Mouse (Mus musculus): Measurements from ENCODE around the gene Klhl31.

Klhl31 gene

DNA sequence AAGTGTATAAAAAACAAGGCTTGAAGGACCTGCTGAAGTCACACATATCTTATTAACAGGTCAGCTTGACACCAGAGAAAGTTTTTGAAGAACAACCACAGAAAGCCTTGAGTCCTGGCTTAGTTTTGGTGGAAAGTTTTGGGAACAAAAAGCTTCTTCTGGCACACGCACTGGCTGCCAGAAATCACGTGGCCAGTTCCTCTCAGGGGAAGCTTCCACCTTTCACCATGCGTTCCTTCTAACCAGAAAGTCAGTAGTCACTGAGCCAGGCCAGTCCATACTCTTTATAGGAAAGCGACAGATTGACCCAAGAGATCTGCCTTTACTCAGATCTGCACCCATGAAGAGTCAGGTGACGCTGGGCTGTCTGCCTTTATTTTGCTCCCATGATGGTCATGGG, 12.1 kb upstream of the Klhl31 start:
- no peak for DNase-seq

- DNase-seq: no peak
These were observed 7.6 kb upstream of the Klhl31 start for GRCm38 (mm10) chr9:77628676-77629075.

DNA sequence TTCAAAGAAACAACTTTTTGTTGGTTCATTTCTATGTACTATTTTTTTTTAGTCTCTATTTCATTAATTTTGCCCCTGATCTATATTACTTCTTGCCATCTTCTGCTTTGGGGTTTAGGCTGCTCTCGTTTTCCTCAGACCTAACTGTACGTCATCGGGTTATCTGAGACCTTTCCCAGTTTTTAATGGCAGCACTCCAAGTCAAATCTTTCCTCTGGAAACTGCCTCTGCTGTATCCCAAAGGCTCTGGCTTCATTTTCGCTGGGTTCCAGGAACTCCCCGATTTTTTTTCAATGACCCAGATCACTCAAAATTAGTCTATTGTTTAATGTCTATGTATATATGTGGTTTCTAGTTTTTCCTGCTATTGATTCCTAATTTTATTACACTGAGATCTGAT, 6.6 kb upstream of the Klhl31 start:
- no peak for DNase-seq

GRCm38 (mm10) chr9:77630764-77631163, 5.5 kb upstream of the Klhl31 start:
- DNase-seq: no peak

DNA sequence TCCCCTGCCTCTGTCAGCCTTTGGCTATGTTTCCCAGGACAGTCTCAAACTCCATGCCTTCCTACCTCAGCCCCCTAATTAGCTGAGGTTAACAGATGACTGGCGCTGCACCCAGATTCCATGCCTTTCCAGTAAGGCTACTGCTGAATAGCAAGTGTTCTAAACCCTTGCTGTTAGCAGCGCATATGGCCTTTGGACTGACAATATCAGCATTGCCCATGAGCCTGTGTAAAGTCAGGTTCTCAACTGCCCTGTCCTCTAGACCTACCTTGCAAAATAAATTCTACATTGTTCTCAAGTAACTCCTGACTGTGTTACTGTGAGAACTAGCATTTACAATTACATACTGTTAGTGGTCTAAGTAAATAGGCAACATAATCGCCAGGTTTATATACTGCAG, 3.9 kb upstream of the Klhl31 start:
- DNase-seq: no peak

GRCm38 (mm10) chr9:77636003-77636402, 297 bp upstream of the Klhl31 start:
- no peak for DNase-seq

GRCm38 (mm10) chr9:77637357-77637756, 1.1 kb downstream of the Klhl31 start:
- no peak for DNase-seq

- DNase-seq: no peak
These were observed 8.9 kb downstream of the Klhl31 start for GRCm38 (mm10) chr9:77645176-77645575.

DNA sequence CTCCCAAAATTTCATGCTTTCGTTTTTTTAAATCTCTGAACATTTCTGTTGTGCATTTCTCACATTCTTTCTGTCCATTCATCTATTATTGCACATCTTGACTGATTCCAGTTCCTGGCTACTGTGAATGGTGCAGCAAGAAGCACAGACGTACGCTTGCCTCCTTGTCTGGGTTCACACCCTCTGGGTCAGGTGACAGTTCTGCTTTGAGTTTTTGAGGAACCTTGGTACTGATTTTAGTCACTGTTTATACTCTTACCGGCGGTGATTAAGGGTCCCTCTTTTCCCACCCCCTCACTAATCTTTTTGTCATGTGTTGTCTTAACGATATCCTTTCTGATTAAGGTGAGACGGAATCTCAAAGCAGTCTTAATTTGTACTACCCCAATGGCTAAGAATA, 15.5 kb downstream of the Klhl31 start:
- no peak for DNase-seq

DNA sequence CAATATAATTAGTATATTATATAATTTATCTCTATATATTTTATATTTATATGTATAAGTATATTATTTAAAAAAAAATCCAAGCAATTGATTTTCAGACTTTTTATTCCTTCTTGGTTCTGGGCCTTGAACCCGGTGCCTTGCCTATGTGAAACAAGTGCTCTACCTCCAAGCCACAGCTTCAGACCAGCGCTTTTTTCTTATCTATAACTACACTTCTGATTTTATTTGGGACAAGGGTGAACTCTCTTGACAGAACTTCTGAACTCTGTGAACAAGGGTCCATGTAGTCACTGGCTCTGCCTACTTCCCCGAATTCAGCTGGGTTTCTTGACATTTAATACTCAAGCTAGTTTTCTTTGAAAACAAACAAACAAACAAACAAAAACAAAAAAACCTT, 17.6 kb downstream of the Klhl31 start:
- DNase-seq: no peak

- peak; percentile 42 for DNase-seq
These were observed 19.1 kb downstream of the Klhl31 start for GRCm38 (mm10) chr9:77655181-77655934.

DNA sequence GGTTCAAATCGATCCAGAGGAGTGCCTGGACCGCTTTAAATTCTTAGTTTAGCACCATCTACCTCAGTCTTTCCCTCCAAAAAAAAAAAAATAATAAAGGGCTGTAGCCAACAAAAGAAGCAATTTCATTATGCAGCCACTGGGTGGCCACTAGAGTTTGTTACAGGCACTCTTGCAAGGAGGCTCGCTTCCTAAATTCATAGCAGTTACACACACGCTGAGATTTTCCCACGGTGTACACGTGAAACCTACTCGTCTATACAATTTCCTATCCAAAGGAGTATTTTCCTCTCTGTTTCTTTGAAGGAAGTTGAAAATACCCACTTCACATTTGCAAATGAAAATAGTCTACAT, 19.6 kb downstream of the Klhl31 start:
- DNase-seq: peak; percentile 31

GRCm38 (mm10) chr9:77662917-77663316, 26.6 kb downstream of the Klhl31 start:
- no peak for DNase-seq

- no peak for DNase-seq
These were observed 33.8 kb downstream of the Klhl31 start for GRCm38 (mm10) chr9:77670095-77670494.

GRCm38 (mm10) chr9:77671004-77671403, 34.7 kb downstream of the Klhl31 start:
- DNase-seq: no peak

DNA sequence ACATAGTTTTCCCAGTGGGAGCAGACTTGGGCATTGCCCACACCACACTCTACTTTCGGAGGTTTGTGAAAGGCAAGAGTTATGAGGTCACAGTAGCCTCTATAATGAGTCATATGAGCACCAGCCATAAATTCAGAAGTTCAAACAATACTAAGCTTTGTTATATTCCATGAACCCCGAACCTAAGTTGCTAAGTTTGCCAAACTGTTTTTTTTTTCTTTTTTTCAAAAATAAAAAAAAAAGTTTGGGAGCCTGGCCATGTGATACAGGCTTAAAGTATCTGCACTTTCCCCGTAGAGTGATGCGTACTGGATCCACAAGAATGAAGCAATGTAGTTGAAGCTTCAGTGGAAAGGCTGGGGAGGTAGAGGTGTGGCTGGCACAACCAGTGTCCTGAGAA, 36.9 kb downstream of the Klhl31 start:
- no peak for DNase-seq

GRCm38 (mm10) chr9:77673986-77674385, 37.7 kb downstream of the Klhl31 start:
- DNase-seq: no peak

DNA sequence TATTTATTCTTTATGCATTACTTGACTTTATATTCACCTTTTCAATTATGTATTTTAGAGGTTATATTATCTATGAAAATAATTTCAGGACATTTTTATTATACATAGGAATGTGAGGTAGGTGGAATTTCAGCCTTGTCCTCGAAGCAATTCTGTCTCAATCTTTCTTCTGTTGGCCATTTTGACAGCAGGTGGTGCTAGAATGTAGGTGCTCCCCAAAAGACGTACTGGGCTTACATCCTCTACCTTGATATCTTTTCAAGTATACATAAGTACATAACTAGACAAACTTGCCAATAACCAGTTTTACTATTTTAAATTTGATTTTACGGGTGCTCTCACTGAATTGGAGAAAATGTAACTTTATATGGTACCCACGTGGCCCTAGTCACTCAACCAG, 48.6 kb downstream of the Klhl31 start:
- DNase-seq: no peak

DNA sequence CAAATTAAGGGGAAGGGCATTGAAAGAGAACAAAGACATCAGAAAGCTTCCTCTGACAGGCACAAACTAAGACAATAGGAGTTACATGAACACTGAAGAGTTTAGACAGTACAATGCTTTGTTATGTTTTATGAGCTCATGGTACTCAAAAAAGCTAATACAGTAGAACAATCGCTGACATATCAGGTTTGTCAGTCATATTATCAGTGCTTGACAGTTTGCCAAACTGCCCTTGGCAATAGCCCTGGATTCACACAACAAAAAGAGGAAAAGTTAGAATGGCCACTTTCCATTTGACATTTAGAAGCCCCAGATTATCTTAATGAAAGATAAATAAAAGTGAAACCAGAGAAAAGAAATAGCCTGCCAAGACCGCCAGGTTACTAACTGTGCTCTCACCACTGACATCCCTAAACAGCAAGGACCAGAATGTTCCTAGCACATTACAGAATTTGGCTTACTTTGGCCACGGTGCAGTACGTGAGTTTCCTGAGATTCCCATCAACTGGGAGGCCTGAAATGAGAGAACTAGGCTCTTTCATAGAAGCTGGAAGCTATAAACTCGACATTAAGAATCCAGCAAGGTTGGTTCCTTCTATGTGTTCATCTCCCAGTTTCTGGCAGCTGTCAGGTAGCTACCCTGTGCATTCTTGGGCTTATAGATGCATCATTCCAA, 49.7 kb downstream of the Klhl31 start:
- DNase-seq: no peak

DNA sequence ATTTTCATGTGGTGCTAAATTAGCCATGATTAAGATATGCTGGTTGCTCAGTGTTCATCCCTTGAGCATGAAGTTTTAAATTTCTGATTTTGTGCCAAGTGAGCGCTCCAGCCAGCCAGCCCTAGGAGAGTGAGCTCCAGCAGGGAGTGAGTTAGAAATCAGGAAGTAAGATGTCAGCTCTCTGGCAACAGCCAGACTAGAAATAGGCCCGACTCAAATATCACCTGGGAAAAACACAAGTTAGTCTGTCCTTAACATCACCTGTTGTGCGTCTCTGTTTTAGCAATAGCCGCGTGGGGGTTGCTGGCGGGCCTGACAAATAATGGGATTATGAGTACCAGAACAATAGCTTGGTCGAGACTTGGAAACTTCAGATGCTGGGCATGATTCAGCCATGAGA, 56.4 kb downstream of the Klhl31 start:
- DNase-seq: no peak

DNA sequence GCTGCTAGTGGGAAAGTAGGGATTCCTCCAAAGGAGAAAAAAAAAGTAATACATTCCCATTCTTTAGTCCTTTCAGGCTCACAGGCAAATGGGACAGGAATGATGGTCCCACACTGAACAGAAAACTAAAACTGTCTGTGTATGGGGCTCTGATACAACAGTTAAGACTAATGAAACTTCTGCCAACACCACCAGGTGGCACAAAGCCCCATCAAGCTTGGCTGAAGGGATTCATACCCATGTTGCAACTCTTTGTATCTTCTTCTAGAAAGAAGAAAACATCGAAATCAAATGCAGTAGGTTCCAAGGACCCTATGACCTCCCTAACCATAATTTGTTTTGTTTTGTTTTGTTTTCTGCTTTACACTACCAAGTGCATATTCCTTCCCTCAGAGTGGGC, 57.1 kb downstream of the Klhl31 start:
- no peak for DNase-seq

DNA sequence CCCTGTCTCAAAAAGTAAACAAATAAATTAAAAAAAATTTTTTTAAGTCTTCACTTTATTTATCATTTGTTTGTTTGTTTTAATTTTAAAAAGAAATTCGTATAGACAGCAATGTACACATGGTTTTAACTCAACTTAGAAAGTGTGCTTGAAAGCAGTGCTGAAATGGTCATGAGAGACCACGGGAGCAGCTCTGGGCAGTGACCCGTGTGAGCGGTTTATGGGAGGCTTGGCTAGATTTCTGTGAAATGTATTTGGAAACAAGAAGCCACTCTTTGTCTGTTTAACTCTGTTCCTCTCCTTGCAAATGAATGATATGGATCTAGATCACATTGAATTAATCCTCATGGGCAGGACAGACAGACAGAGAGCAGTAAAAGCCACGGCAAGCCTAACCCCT, 59.3 kb downstream of the Klhl31 start:
- DNase-seq: no peak

DNA sequence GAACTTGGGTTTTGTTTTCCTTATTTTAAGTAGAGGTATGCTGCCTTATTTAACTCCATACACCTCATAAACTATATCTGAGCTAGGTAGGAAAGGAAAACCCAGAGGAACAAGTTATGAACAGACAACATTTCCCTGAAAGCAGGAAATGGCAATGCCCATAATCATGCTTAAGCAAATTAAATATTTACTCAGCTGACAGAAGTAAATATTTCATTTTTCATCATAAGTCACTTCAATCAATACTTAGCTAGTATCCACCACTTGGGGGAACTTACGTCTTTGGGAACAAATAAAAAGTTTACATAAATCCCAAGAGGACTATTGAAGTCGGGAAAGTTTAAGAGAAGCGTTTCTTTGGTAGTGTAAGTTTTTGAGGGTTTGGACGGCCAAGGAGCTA, 67.2 kb downstream of the Klhl31 start:
- DNase-seq: no peak

DNA sequence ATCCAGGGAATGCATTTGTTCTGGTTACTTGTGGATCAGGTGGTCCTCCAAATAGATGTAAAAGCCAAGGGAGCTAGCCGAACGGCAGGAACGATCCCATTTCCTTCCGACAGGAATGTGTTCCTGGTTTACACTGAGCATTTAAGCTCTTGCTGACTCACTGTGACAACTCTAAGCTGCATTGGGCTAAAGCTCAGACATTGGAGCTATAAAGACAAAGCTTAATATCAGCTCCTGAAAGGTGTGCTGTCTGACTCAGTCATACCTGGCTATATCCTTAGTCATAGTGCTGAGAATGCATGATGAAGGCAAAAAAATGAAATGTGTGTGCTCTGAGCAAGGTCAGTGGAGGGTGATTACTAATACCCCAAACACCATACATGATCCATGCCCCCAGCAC, 67.8 kb downstream of the Klhl31 start:
- no peak for DNase-seq

DNA sequence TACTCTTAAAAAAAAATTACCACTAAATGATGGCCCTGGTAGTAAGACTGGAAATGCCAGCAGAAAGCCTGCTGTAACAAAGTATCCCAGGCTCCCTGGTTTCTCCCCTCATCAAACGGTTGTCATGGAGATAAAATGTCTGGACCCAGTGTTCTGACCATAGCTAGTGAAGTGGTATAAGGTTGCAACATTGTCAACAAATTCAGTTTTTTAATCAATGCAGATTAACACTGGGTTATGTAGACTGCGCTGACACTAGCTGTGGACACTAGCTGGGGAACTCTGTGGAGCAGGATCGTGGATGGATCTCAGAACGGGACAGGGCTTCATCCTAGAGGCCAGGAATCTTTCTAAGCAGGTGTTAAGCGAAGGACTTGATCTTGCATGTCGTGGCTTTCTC, 70.2 kb downstream of the Klhl31 start:
- no peak for DNase-seq
